Mouse (Mus musculus) frontal cortex, postnatal 14 days (tissue): ENCODE measurements around the gene Slc18a2.

Experiments
- DNase-seq, 2 experiments: peaks; one replicate each; pipeline ENCODE4 v3.0.0; 2022; ENCODE audit warnings: low spot score in 2 of 2

Slc18a2 gene

GRCm38 (mm10) chr19:59260718-59261442, at the start of gene Slc18a2:
Gene Slc18a2 (plus strand): TSS chr19:59260896.
- no peak for DNase-seq

DNA sequence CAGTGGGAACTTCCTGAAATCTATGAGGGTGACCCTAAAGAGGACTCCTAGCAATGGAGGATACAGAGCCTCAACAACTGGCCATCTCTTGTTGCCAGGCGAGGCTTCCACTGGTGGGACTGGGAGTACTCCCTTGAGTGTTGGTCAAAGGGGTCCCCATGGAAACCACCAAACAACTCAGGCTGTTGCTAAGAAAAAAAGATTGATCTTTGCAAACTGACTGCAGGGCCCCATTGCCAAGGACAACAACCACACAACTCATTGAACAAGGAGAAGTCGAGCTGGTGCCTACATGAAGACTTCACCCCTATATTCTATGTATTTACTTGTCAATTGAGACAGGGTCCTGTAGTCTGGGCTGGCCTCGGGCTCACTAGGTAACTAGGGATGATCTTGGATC, 43.8 kb upstream of the Slc18a2 start:
- DNase-seq: no peak

DNA sequence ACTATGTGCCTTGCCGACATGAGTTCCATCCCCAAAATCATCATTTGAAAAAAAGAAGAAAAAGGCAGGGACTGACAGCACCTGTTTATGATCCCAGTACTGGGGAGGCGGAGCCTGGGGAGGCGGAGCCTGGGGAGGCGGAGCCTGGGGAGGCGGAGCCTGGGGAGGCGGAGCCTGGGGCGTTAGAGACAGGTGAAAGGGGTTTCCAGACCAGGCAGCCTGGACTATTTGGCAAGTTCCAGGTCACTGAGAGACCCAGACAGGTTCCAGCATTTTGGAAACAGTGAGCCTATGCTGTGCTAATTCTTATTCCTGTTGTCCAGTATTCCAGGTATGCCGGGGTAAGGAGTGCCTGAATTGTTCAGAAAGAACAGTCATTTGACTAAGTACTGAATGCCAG, 41.7 kb upstream of the Slc18a2 start, which contains the start of gene Kcnk18:
Gene Kcnk18, plus strand, starts transcription at position 224 of the 400 bp plus-strand sequence.
- DNase-seq: no peak

DNA sequence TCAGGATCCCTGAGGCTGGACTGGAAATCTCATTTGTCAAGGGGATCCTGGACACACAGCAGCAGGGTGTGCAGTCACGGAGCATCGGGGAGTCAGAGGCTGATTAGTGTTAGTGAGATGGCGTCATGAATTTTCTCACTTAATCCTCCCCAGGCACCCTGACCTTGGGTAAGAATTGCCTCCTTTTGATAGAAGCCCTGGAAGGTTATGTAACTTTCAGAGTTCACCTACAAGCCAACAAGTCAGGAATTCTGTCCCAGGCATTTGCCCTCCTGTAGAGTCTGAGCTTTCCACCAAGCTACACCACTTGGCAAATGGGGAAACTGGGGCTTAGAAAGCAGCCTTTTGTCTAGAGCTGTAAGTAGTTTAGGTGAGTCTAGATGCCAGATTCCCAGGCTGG, 39.6 kb upstream of the Slc18a2 start:
- no peak for DNase-seq

DNA sequence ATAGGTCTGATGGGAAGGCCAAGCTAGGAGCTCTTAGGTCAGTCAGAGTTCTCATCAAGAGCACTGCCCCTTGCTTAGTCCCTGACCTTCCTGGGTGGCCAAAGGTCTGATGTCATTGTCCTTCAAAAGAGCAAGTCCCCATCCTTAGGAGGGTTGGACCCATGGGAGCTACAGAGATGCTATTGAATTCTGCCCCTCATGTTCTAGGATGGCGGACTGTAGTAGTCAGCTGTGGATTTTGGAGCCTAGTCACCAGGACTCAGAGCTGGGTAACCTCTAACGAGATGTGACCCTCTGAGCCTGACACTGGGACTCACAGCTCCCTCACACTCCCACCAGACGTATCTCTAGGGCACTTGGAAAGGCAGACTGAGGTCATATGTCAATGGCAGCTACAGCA, 32.3 kb upstream of the Slc18a2 start:
- no peak for DNase-seq

GRCm38 (mm10) chr19:59232786-59233185, 27.9 kb upstream of the Slc18a2 start:
- no peak for DNase-seq

DNA sequence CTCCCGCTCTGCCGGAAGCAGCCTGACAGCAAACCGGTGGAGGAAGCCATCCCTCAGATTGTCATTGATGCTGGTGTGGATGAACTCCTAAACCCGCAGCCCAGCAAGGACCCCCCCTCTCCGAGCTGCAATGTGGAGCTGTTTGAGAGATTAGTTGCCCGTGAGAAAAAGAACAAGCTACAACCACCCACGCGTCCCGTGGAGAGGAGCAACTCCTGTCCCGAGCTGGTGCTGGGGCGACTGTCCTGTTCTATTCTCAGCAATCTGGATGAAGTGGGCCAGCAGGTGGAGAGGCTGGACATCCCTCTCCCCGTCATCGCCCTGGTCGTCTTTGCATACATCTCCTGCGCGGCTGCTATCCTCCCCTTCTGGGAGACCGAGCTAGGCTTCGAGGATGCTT, 25.7 kb upstream of the Slc18a2 start:
- no peak for DNase-seq

GRCm38 (mm10) chr19:59236046-59236445, 24.6 kb upstream of the Slc18a2 start:
- no peak for DNase-seq

DNA sequence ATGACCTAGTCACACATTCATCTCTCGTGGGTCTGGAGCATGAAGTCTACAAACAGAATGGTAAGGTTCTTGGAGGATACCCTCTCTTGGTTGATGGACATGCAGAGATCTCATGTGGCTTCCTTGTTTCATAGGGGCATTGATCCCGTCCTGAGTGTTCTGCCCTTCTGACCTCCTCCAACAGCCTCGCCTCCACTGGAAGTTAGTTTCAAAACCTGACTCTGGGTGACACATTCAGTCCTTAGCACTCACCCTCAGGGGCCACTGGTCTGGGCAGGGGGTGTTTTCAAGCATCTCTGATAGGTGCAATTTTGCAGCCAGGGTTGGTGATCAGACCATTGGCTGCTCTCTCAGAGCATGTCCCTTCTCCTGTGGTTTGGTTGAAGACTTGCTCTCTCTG, 22.1 kb upstream of the Slc18a2 start:
- no peak for DNase-seq

- peak; percentile 64 to 87 for DNase-seq
Measured at GRCm38 (mm10) chr19:59239124-59239817, 21.4 kb upstream of the Slc18a2 start.

- no peak for DNase-seq
Measured at GRCm38 (mm10) chr19:59241987-59242386, 18.7 kb upstream of the Slc18a2 start.

DNA sequence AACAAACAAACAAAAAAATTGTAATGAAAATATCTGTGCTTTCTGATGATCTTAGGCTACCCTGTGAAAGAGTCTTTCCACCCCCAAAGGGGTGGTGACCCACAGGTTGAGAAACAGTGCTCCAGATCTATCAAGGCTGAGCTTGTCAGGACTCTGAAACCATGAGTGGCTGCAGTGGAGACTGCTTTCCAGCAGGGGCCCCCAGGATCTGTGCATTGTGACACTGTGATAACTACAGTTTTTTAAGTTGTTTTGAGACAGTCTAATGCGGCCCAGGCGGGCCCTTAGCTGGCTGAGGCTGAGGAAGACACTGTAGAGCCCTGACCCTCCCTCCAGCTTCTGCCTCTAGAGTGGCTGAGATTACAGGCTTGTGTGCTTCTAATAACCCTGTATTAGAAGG, 17.6 kb upstream of the Slc18a2 start:
- DNase-seq: no peak

DNA sequence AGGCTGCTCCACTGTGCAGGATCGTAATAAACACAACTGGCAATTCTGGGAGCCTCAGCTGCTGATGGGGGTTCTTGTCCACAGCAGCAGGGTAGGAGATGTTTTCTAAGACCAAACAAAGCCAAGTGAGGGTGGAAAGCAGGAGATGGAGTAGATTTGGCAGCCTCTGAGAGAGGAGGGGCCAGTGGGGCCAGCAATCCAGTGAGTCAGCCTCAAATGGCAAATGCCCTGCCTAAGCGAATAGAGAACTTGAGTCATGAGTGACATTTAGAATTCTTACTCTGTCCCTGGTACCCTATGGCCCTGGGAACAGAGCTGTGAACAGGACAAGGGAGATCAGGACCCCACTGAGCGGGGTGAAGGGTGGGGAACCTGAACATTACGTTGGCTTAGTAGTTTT, 12.6 kb upstream of the Slc18a2 start:
- no peak for DNase-seq

DNA sequence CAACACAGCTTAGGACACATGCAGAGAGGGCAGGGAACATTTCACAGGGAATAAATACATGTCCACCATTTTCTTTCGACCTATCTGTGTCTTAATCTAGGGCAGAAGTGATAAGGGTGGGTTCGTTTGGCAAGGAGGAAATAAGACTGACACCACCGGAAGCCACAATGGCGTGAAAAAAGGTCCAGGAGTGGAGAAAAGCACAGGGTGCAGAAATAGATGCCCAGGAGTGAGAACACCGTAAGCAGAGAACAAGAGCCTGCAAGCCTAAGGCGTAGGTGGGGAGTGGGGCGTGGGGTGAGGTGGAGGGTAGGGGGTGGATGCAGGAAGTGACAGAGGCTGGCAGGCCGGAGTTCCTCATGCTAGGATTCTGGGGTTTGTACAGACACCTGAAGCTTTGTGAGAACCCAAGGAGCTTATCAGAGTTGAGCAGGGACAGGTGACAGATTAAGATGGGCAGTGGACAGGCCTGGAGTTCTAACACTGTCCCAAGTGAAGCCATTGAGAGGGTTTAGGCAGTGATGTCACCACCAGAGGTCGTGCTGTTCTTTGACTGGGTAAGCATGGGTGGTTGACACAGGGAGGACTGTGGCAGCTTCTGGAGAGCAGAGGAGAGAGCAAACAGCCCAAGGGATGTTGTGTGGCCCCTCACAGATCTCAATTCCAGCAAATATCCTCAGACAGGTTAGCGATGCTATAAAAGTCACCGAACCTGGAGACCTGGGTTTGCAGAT, 12.0 kb upstream of the Slc18a2 start:
- DNase-seq: no peak

DNA sequence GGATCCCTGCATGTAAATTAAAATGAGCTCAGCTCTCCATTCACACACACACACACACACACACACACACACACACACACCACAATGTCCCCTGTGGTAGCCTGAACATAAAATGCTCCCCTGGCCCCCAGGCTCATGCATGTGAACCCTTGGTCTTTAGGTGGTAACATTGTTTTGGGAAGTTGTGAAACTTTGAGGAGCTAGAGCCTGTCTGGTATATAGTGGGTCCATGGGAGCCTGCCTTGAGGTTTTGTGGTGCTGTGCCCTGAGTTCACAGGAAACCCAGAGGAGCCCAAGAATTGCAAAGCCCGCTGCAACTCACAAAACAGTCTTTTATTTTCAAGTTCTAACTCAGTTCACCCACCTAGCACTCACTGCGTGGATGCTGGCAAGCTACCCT, 8.0 kb upstream of the Slc18a2 start:
- no peak for DNase-seq

GRCm38 (mm10) chr19:59259633-59260032, 1.1 kb upstream of the Slc18a2 start:
- no peak for DNase-seq

DNA sequence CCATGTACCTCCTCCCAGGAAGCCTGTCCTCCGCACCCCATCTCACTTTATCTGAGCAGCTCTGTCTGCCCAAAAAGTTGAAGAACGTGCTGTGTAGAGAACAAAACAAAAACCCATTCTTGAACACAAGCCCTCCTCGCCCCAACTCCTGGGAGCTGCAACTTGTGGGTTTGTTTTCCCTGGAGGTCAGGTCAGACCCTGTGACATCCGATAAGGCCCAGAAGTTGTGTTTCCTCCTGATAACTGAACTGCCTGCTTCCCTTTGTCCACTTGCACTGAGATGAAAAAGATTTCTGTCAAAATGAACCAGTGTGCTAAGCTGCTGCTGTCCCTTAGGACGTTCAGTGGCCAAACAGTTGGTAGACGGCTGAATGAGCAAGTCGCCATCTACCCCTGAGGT, 908 bp downstream of the Slc18a2 start:
- no peak for DNase-seq

- no peak for DNase-seq
Measured at GRCm38 (mm10) chr19:59263171-59263570, 2.5 kb downstream of the Slc18a2 start.

DNA sequence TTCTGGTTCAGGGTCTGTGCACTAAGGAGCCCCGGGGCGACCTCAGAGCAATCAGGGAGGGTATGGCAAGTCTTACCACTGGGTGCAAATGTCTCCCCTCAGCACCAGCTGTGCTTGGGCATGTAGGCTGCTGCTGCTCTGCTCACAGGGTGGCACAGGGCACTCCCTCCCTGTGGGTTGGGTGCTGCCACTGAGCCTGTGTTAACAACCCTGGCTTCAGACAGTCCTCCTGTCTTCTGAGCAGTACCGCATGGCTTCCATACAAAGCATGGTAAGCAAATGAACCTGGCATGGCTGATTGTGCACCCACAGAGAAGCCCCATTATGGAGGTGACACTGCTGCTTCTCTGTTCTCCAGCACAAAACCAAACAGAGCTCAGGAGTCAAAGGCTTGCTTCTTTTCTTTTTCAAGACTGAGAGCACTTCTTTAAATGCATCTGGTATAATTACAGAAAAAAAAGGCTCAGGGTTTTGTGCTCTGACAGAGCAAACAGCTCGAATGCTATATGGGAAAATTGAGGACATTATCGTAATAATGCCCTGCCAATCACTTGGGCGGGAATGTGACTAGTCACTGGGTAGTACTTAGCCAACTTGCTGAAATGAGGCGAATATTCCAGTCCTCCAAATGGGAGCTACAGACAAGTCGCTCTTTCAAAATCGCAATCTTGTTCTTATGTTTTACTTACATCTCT, 4.3 kb downstream of the Slc18a2 start:
- no peak for DNase-seq

- DNase-seq: no peak
Measured at GRCm38 (mm10) chr19:59265907-59266306, 5.2 kb downstream of the Slc18a2 start.

DNA sequence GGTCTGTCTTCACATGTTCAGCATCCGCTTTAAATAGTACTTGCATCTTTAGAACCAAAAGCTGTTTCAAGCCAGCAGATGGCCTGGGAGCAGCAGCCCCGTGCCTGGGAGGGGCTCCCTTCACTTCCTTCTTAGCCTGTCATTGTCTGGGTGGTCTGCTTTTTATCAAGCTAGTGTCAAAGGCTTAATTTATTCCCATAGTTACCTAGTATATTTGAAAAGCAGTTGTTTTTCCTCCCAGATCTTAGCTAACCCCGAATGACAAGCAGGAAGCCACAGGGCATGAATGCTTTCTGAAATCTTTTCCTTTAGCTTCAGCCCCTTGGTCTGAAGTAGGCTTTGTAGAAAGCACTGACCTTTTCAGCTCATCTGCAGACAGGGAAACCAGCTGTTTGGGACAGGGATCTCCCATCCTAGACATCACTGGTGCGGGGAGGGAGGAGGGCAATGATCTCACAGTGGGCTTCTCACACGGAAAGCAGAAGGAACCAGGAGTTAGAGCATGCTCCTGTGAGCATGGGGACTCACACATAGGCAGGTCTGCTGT, 6.8 kb downstream of the Slc18a2 start:
- DNase-seq: no peak

DNA sequence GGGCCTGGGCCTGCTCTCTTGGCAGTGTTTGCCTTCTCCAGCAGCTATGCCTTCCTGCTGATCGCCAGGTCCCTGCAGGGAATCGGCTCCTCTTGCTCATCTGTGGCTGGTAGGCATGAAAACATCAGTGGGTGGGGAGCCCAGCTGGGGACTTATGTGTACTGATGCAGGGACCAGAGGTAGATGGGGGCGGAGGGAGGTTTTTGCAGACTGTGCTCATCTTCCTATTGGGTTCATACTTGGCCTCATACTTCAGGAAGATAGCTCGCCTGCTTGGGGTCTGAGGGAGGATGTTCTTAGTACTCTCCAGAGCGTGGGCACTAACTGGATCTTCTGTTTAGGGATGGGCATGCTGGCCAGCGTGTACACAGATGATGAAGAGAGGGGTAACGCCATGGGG, 12.5 kb downstream of the Slc18a2 start:
- no peak for DNase-seq
